ENCODE assay signal across 17 mouse cellular contexts in the genomic region with DNA sequence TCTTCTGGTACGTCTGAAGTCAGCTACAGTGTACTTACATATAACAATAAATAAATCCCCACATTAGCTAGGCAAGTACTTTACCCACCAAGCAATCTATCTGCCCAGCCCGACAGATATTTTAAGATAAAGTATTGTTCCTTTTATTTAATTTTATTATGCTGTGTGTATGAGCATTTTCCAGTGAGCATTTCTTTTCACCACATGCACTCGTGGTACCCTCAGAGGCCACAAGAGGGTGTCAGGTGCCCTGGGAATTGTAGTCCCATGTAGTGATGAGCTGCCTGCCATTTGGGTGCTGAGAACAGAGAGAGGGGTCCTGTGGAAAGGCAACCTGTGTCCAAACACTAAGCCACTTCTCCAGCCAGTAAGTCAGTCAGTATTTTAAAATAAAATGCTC. TPM values are rescaled to one million over a fixed set of nuclear protein-coding genes. Genes with fewer than 3 reads are reported as not detected.
DNase-seq lines count a peak whose midpoint lies in the region; ATAC-seq and TF ChIP-seq lines count a peak whose summit lies in the region.
"Had no signal": no experiment of that assay in that cellular context is flagged by ENCODE, and none has a peak within 500 bp of the region (broad histone marks: within the 10 kb centered on the region; RNA-seq: fewer than 3 reads in every experiment).

No protein-coding gene starts in this region.

- peak; percentile 34; the same call in 1 of the 2 replicates for TF ChIP-seq CTCF in kidney, postnatal 0 days (IDR thresholded peaks at IDR 0.05; ENCODE audit: low read depth)
- no peak for TF ChIP-seq CTCF in thymus, adult 2 months (IDR thresholded peaks at IDR 0.05; ENCODE audit: borderline replicate concordance, control insufficient read depth, extremely low read depth, insufficient read depth, low read length, poor library complexity)
- TF ChIP-seq CTCF in stomach, postnatal 0 days (IDR thresholded peaks at IDR 0.05; ENCODE audit: low read depth): peak; percentile 52

- peaks cover 5% of the 10 kb centered on the region; the same call in 1 of the 2 replicates for H3K4me1 ChIP-seq in kidney, postnatal 0 days (replicated peaks; ENCODE audit: insufficient read depth, low read length)
- peaks cover 13% of the 10 kb centered on the region for H3K4me1 ChIP-seq in thymus, adult 2 months (replicated peaks; ENCODE audit: control insufficient read depth, insufficient read depth, low read length)
- no peaks in the 10 kb centered on the region for H3K4me1 ChIP-seq in stomach, postnatal 0 days (replicated peaks; ENCODE audit: control insufficient read depth, insufficient read depth)

- no peak overlapping the region for H3K27ac ChIP-seq in kidney, postnatal 0 days
- no peak overlapping the region for H3K27ac ChIP-seq in thymus, adult 2 months (ENCODE audit: control insufficient read depth, insufficient read depth, low read length)
- H3K27ac ChIP-seq in stomach, postnatal 0 days (replicated peaks): no peak overlapping the region
- H3K27ac ChIP-seq: forebrain, embryonic 10.5 days; hindbrain, embryonic 15.5 days; kidney, embryonic 15.5 days; neural tube, embryonic 12.5 days had no signal

- no peaks in the 10 kb centered on the region for H3K27me3 ChIP-seq in kidney, postnatal 0 days (ENCODE audit: insufficient read depth, low read length)
- no peaks in the 10 kb centered on the region for H3K27me3 ChIP-seq in thymus, adult 2 months (ENCODE audit: control insufficient read depth, insufficient read depth, low read length)
- H3K27me3 ChIP-seq in stomach, postnatal 0 days (ENCODE audit: control insufficient read depth, insufficient read depth, low read length): no peaks in the 10 kb centered on the region
- H3K27me3 ChIP-seq: hindbrain, embryonic 15.5 days; kidney, embryonic 15.5 days; neural tube, embryonic 12.5 days had no signal

- no peaks in the 10 kb centered on the region for H3K36me3 ChIP-seq in kidney, postnatal 0 days (ENCODE audit: insufficient read depth, low read length)
- H3K36me3 ChIP-seq in thymus, adult 2 months (ENCODE audit: control insufficient read depth, insufficient read depth, low read length): no peaks in the 10 kb centered on the region
- no peaks in the 10 kb centered on the region for H3K36me3 ChIP-seq in stomach, postnatal 0 days (ENCODE audit: control insufficient read depth, insufficient read depth, low read length)
- H3K36me3 ChIP-seq: kidney, embryonic 15.5 days had no signal

- no peak for TF ChIP-seq POLR2A in thymus, adult 2 months (IDR thresholded peaks at IDR 0.05; ENCODE audit: control insufficient read depth, extremely low read depth, insufficient read depth, low read length, poor library complexity)

- no peaks in the 10 kb centered on the region for H3K9me3 ChIP-seq in kidney, postnatal 0 days (replicated peaks; ENCODE audit: low read length)
- no peaks in the 10 kb centered on the region for H3K9me3 ChIP-seq in stomach, postnatal 0 days (ENCODE audit: control insufficient read depth, low read length)
- H3K9me3 ChIP-seq: hindbrain, embryonic 15.5 days; kidney, embryonic 15.5 days; neural tube, embryonic 12.5 days had no signal

- no peak for ATAC-seq in kidney, postnatal 0 days (replicated peaks; ENCODE audit: low FRiP score, low read depth)
- peak; percentile 32 for ATAC-seq in activated CD4-positive, CD25-positive, alpha-beta regulatory T cell, adult 4 months
- ATAC-seq in stomach, postnatal 0 days (ENCODE audit: low FRiP score, low TSS enrichment): no peak

- no peak for DNase-seq in kidney, postnatal 0 days (ENCODE audit: low spot score)
- no peak for DNase-seq in kidney, postnatal 4 days
- DNase-seq in thymus, adult 2 months: peak; percentile 21
- no peak for DNase-seq in thymus, postnatal 10 days (ENCODE audit: low spot score in 2 of 2)
- DNase-seq in stomach, postnatal 0 days (ENCODE audit: low spot score): no peak
- DNase-seq in right cerebral cortex, postnatal 4 days: no peak
- DNase-seq: adrenal gland, postnatal 10 days; cerebellum, postnatal 25 days; heart, postnatal 10 days; layer of hippocampus, adult 9-11 months; lung, postnatal 10 days; midbrain, embryonic 14.5 days had no signal

- no peak for TF ChIP-seq EP300 in stomach, postnatal 0 days (optimal IDR thresholded peaks at IDR 0.05)

- no peak overlapping the region for H3K4me2 ChIP-seq in kidney, postnatal 0 days (ENCODE audit: low read length)
- H3K4me2 ChIP-seq in stomach, postnatal 0 days (replicated peaks; ENCODE audit: low read depth): no peak overlapping the region
- H3K4me2 ChIP-seq: hindbrain, embryonic 15.5 days; kidney, embryonic 15.5 days; neural tube, embryonic 12.5 days had no signal

- no peak overlapping the region for H3K4me3 ChIP-seq in kidney, postnatal 0 days (replicated peaks; ENCODE audit: low read depth, low read length)
- no peak overlapping the region for H3K4me3 ChIP-seq in thymus, adult 2 months (ENCODE audit: control insufficient read depth, insufficient read depth, low read length)
- no peak overlapping the region for H3K4me3 ChIP-seq in stomach, postnatal 0 days (ENCODE audit: low read depth, low read length)
- H3K4me3 ChIP-seq: forebrain, embryonic 10.5 days; hindbrain, embryonic 15.5 days; kidney, embryonic 15.5 days; neural tube, embryonic 12.5 days had no signal

- H3K9ac ChIP-seq in kidney, postnatal 0 days (ENCODE audit: low read depth, low read length): no peak overlapping the region
- H3K9ac ChIP-seq in stomach, postnatal 0 days (ENCODE audit: low read length): no peak overlapping the region
- H3K9ac ChIP-seq: hindbrain, embryonic 15.5 days; kidney, embryonic 15.5 days; neural tube, embryonic 12.5 days had no signal

- 94% methylated on average over 3 of the region's 3 CpGs for WGBS in kidney, postnatal 0 days
- 97% methylated on average over 3 of the region's 3 CpGs for WGBS in thymus, adult 2 months
- 87% methylated on average over 3 of the region's 3 CpGs for WGBS in stomach, postnatal 0 days

RNA-seq across cellular contexts. Expression of gene Tiam1, which starts 8.0 kb away (rescaled TPM):
- 10.8 and 11.5 TPM in 2 replicates for polyA plus RNA-seq in kidney, postnatal 0 days (2015; fragmentation: Nextera tagmentation; extraction: Ambion mirVana)
- 14.1 and 17.8 TPM in 2 replicates for polyA plus RNA-seq in thymus, adult 2 months (2012; rRNA removed)
- polyA plus RNA-seq in activated CD4-positive, CD25-positive, alpha-beta regulatory T cell, adult 4 months (2017; shearing (Covaris generic)): 10 to 100 TPM; 49.7 to 53.9 TPM
- polyA plus RNA-seq in stomach, postnatal 0 days (2015; fragmentation: Nextera tagmentation; extraction: Ambion mirVana): 18.4 and 18.8 TPM in 2 replicates
